Mouse (Mus musculus): ENCODE results near the gene Ctdspl2. TPM values are rescaled to one million over a fixed set of nuclear protein-coding genes. Genes with fewer than 3 reads are reported as not detected.
"Not testable (repeated sequence)": the region's sequence is repeated elsewhere in the genome, so short reads cannot be mapped to it uniquely, and the experiment has no call there.

Gene Ctdspl2
- total RNA-seq (2018; cell fraction: chromatin; rRNA removed): 10 to 100 TPM; 42.1 to 77.0 (median 56.4) TPM
- 10 to 100 TPM; 17.7 to 28.7 (median 20.1) TPM for total RNA-seq (2018; cell fraction: cytosol; rRNA removed)
- total RNA-seq (2018; cell fraction: nucleus; rRNA removed): 10 to 100 TPM; 16.9 to 84.1 (median 37.9) TPM
- polyA plus RNA-seq (2018): 13.3 to 21.4 TPM (median 15.2 TPM) in 3 replicates

DNA sequence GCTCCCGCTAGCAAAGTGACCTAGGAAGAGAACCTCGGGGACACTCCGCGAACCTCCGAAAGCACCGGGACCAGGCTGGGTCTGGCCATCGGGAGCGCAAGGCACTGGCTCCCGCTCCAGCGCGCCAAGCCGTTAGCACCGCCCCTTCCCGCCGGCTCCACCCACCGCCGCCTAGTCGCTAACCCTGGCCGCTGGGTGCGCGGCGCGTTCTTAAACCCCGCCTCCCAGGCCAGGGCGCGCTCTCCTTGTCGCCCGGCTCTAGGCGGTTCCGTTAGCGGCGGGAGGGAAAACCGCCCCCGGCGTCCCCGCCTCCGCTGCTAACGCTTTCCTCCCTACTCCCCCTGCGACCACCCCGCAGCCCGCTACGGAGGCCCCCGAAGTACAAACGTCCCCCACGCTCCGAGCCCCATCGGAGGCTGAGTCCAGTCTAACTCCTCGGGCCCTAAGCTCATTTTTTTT, at the start of gene Ctdspl2, which contains the start of gene Mageb3:
Gene Ctdspl2, plus strand, starts transcription at position 237 of the 459 bp plus-strand sequence.
Gene Mageb3, minus strand, starts transcription at position 328 of the 459 bp plus-strand sequence.
- peak within 1 kb of the TSS; percentile 81 for H3K27ac ChIP-seq
- peak within 1 kb of the TSS; percentile 93 for H3K4me3 ChIP-seq (ENCODE audit: inconsistent target)
- under 1% methylated on average over 45 of the region's 48 CpGs for WGBS (ENCODE audit: missing documents)
- H3K36me3 ChIP-seq (ENCODE audit: inconsistent target): no peaks in the 10 kb centered on the region
- peaks cover 45% of the 10 kb centered on the region for H3K79me2 ChIP-seq (ENCODE audit: inconsistent target)

DNA sequence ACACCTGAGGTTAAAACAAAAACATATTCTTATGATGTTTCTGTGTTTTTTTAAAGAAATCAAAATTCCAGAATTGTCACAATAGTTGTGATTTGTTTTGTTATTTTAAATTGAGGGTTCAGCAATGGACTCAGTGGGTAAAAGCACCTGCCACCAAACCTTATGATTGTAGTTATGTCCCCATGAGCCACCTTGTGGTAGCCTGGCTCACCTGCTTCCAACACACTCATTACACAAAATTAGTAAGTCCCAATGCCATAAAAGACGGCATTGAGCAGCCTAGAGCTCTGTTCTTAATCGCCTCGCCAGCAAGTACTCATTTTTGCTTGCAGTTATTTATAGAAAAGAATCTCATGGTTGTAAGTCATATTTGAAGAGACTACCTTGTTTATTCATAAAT, 45.8 kb upstream of the Ctdspl2 start:
- Histone ChIP-seq H3K79me2 (ENCODE audit: inconsistent target) (no peaks in the 10 kb centered on the region), H3K4me3 (ENCODE audit: inconsistent target) (no peak overlapping the region), H3K36me3 (ENCODE audit: inconsistent target) (no peaks in the 10 kb centered on the region), H3K27ac (no peak overlapping the region)
- 90% methylated on average over 3 of the region's 3 CpGs for WGBS (ENCODE audit: missing documents)

DNA sequence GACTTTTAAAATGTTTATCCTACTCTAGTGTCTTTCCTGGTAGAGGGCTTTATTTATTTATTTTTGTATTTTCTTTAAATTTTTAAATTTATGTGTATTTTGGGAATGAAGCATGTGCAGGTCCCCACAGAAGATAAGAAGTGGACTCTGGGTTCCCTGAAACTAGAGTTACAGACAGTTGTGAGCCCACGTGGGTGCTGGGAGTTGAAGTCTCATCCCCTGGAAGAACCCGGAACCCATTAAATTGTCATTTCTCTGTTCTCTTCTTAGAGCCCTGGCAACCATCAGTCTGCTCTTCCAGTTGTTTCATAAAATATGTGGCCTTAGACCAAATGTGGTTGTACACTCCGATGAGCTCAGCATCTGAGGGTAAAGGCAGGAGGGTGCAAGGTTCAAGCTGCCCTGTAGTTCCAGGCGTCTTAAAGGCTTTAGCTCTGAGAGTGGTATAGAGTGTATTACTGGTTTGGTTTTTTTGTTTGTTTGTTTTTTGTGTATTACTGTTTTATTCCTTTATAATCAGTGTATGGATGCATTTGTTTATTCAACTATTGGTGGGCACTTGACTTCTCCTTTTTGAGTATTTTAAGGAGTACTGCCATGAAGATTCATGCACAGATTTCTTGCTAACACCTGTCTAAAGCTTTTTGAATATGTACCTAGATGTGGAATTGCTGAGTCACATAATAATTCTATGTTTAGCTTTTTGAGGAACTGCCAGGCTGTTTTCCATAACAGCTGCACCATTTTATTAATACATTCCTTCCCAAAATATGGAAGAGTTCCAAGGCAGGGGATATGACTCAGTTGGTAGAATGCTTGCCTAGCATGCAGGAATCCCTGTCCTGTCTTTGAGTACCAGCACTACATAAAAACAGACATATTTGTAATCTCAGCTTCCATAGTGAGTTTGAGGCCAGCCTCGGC, 39.5 kb upstream of the Ctdspl2 start:
- Histone ChIP-seq H3K4me3 (ENCODE audit: inconsistent target) (no peak overlapping the region), H3K36me3 (ENCODE audit: inconsistent target) (no peaks in the 10 kb centered on the region), H3K79me2 (ENCODE audit: inconsistent target) (no peaks in the 10 kb centered on the region), H3K27ac (no peak overlapping the region)
- WGBS (ENCODE audit: missing documents): 93% methylated on average over 5 of the region's 5 CpGs

DNA sequence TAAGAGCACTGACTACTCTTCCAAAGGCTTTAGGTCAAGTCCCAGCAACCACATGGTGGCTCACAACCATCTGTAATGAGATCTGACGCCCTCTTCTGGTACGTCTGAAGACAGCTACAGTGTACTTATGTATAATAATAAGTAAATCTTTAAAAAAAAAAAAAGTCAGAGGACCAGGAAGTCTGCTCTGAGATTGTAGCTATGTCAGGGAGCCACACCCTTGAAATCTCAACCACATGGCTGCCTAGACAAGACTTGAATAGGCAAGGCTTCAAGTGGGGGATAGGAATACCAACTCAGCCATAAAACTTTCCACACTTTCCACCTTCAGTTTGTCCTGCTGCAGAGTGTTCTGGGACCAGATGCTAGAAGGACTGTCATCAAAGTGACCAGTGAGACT, 18.2 kb upstream of the Ctdspl2 start:
- H3K36me3 ChIP-seq (ENCODE audit: inconsistent target); H3K27ac ChIP-seq; H3K4me3 ChIP-seq (ENCODE audit: inconsistent target); H3K79me2 ChIP-seq (ENCODE audit: inconsistent target): not testable (repeated sequence)
- WGBS (ENCODE audit: missing documents): no CpG with 5 or more reads among the region's 2 CpGs

DNA sequence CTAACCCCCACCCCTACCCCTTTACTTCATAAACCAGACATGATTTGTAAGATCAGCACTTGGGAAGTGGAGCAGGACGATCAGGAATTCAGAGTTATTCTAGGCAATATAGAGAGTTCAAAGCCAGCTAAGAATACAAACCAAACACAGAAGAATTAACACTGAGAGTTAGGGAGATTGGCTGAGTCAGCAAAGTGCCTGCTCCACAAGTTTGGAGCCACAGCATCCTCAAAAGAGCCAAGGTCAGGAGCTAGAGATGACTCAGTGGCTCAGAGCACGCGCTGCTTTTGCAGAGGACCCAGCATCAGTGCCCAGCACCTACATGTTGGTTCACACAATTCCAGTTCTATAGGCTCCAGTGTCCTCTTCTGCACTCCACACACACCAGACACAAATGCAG, 12.4 kb upstream of the Ctdspl2 start:
- WGBS (ENCODE audit: missing documents): 83% methylated on average over 3 of the region's 3 CpGs
- Histone ChIP-seq H3K4me3 (ENCODE audit: inconsistent target) (no peak overlapping the region), H3K36me3 (ENCODE audit: inconsistent target) (no peaks in the 10 kb centered on the region), H3K79me2 (ENCODE audit: inconsistent target) (no peaks in the 10 kb centered on the region), H3K27ac (no peak overlapping the region)

DNA sequence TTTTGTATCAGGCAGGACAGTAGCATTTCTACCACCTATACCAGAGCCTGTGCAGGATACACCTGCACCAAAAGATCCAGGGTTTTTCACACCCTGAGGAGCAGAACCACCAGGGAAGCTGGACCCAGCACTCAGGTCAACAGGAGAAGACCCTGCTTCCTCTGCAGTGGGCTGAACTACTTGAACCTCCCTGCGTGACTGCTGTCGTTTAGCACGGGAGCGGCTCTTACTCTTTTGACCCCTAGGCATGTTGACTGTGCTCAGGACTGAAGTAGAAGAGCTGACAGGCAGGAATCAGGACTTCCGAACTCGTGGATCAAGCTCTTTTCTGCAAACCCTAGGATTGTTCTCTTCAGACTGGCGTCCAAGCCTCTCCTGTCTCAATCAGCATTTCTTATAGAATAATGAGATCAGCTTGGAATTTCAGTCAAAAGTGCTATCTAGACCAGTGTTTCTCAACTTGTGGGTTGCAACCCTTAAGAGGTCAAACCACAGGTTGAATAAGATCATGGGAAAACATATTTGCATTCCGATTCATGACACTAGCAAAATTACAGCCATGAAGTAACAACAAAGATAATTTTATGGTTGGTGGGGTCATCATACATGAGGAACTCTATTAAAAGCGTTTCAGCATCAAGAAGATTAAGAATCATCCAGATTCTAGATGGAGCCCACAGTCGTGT, 687 bp upstream of the Ctdspl2 start:
- H3K27ac ChIP-seq: peak overlapping the region; percentile 35; the same call in 1 of the 2 replicates
- 21% methylated on average over 10 of the region's 10 CpGs for WGBS (ENCODE audit: missing documents)
- H3K79me2 ChIP-seq (ENCODE audit: inconsistent target): peaks cover 38% of the 10 kb centered on the region
- peak overlapping the region; percentile 93 for H3K4me3 ChIP-seq (ENCODE audit: inconsistent target)
- H3K36me3 ChIP-seq (ENCODE audit: inconsistent target): no peaks in the 10 kb centered on the region

DNA sequence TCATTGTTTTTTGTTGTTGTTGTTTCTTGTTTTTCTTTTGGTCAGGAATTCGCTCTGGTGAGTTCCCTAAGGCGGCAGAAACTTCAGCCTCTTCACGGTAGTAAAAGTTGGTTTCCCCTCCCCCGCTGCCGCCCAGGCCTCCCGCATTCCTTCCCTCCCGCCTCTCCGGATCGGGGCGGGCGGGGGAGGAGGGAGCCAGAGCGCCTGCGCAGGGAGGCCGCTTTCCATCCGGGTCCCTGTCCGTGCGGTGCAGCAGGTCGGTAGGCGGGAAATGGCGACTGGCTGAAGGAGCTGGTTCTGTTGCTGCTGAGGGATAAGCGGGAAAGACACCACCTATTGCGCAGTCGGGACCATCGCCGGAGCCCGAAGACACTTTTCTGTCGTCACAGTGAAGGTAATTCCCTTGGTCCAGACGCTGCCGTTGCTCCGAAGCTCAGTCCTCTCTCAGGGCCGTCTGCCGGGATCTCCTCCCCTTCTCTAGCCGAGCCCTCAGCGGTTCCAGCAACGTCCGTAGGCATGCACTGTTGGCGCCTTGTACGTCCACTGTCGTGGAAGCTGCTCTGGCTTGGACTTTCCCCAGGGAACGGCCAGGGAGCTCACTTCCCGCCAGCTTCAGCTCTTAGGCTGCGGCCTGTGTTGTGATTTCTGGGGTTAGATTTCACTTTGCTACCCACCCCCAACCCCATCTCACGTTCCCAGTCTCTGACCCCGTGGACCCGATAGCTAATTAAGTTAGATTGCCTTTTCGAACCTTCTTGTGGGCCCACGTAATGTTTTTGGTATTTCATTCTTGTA, 620 bp downstream of the Ctdspl2 start:
- Histone ChIP-seq H3K79me2 (ENCODE audit: inconsistent target) (peaks cover 51% of the 10 kb centered on the region), H3K36me3 (ENCODE audit: inconsistent target) (0 out of 2 replicates have a peak, but pooled peaks cover 4% of the 10 kb centered on the region), H3K27ac (peak overlapping the region; percentile 81), H3K4me3 (ENCODE audit: inconsistent target) (peak overlapping the region; percentile 93)
- WGBS (ENCODE audit: missing documents): under 1% methylated on average over 47 of the region's 47 CpGs

DNA sequence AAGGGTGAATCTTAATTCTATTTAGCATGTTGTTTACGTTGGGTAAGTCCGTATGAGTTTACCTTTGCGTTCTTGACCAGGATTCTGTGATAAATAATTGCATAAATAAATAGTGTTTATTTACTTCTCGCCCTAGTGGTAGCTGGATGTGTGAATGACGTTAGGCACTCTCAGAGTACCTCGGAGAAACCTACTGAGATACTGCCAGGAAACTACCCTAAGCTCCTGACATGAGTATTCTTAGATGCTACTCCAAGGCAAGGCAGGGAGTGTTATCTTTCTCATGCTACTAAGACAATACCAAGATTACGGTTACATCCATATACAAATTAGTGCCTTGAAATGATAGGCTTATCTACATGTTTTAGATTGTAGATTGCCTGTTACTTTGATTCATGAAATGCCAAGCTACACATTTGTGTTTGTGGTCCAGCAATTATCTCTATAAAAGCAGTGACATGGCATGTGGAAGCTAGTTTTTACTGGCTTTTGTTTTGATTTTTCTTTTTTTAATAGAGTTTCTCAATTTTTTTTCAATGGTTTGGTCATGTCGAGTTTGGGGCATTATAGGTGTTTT, 1.5 kb downstream of the Ctdspl2 start:
- 13% methylated on average over 8 of the region's 8 CpGs for WGBS (ENCODE audit: missing documents)
- Histone ChIP-seq H3K27ac (peak overlapping the region; percentile 81), H3K79me2 (ENCODE audit: inconsistent target) (peaks cover 60% of the 10 kb centered on the region), H3K36me3 (ENCODE audit: inconsistent target) (peaks cover 13% of the 10 kb centered on the region; the same call in 1 of the 2 replicates), H3K4me3 (ENCODE audit: inconsistent target) (peak overlapping the region; percentile 93)

DNA sequence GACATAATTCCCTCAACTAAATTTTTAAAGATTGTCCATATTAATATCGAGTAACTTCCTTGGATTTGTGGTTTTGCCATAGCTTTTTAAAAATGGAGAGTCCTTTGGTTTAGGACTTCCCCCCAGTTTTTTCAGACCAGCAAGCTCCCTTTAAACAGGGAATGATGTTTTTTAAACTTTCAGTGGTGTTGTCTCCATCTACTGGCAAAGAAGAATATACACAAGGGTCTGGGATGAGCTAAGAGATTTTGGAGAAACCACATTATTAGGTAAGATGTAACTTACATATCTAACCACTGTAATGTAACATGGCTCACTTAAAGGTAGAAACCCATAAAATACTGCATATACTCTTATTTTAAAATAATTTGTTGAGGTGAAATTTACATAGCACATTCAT, 39.9 kb downstream of the Ctdspl2 start:
- Histone ChIP-seq H3K4me3 (ENCODE audit: inconsistent target) (no peak overlapping the region), H3K27ac (no peak overlapping the region), H3K36me3 (ENCODE audit: inconsistent target) (peaks cover 15% of the 10 kb centered on the region; the same call in 1 of the 2 replicates), H3K79me2 (ENCODE audit: inconsistent target) (no peaks in the 10 kb centered on the region)
- 91% methylated on average over 1 of the region's 1 CpGs for WGBS (ENCODE audit: missing documents)

DNA sequence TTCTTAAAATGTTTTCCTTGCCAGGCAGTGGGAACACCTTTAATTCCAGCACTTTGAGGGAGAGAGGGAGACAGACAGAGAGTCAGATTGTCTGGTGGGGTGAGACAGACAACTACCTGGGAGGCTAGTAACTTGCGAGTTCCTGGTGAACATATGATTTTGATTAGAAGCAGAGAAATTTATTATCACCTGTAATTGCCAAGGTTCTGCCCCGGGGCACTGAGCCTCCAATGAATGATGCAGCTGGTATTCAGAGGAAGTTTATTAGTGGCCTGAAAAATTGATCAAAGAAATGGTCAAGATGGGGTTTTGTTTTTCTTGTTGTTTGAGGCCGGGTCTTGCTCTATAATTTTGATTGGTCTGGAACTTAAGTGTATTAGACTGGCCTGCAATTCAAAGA, 53.0 kb downstream of the Ctdspl2 start:
- Histone ChIP-seq H3K27ac (no peak overlapping the region), H3K79me2 (ENCODE audit: inconsistent target) (no peaks in the 10 kb centered on the region), H3K36me3 (ENCODE audit: inconsistent target) (peaks cover 12% of the 10 kb centered on the region; the same call in 1 of the 2 replicates), H3K4me3 (ENCODE audit: inconsistent target) (no peak overlapping the region)
- WGBS (ENCODE audit: missing documents): 85% methylated on average over 3 of the region's 3 CpGs

DNA sequence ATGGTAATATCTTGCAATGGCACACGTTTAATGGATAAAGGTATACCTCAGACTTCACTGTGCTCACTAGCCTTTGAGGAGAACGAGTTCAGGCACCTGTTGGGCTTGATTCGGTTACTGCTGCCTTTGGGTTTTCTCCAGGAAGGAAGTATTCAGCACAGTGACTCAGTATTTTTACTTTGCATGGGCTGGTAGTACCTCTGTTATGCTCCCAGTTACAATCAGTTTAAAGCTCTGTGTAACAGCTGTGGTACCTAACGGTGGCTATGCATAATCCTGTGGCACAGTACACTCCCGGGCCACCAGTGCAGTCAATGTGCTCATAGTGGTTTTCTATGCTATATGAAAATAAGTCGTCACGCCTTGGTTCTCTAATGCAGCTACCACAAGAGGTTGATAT, 55.6 kb downstream of the Ctdspl2 start:
- H3K27ac ChIP-seq: no peak overlapping the region
- WGBS (ENCODE audit: missing documents): 36% methylated on average over 7 of the region's 7 CpGs
- H3K4me3 ChIP-seq (ENCODE audit: inconsistent target): no peak overlapping the region
- no peaks in the 10 kb centered on the region for H3K79me2 ChIP-seq (ENCODE audit: inconsistent target)
- H3K36me3 ChIP-seq (ENCODE audit: inconsistent target): peaks cover 9% of the 10 kb centered on the region; the same call in 1 of the 2 replicates

DNA sequence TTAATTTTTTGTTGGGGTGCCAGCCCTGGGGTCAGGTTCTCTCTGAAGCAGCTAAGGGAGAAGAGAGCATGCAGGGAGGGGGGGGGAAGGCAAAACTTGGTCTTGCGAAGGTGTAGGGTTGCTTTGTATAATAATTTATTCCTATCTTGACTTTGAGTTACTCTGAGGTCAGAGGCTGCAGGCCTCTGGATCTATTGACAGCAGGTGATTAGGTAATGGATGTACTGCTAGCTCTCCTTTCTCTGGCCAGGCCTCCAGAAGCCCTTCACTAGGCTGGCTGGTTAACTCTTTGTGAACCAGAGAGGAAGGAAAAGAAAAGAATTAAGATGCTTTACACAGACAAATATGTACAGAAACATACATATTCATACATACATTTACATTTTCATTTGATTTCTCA, 62.9 kb downstream of the Ctdspl2 start:
- no peak overlapping the region for H3K27ac ChIP-seq
- no peaks in the 10 kb centered on the region for H3K36me3 ChIP-seq (ENCODE audit: inconsistent target)
- no peaks in the 10 kb centered on the region for H3K79me2 ChIP-seq (ENCODE audit: inconsistent target)
- H3K4me3 ChIP-seq (ENCODE audit: inconsistent target): no peak overlapping the region
- WGBS (ENCODE audit: missing documents): 100% methylated on average over 1 of the region's 1 CpGs

DNA sequence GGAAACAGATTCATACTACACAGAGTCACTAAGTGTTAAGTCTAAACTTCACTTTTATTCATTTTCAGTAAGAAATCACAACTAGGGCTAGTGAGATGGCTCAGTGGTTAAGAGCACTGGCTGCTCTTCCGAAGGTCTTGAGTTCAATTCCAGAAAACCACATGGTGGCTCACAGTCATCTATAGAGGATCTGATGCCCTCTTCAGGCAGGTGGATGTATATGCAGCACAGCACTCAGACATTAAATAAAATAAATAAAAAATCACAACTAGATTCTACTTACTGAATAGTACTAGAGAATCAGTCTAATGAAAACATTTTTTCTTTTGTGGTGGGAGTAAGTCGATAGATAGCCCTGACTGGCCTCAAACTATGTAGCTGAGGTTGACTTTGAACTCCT, 66.5 kb downstream of the Ctdspl2 start:
- WGBS (ENCODE audit: missing documents): 56% methylated on average over 2 of the region's 2 CpGs
- no peaks in the 10 kb centered on the region for H3K36me3 ChIP-seq (ENCODE audit: inconsistent target)
- H3K4me3 ChIP-seq (ENCODE audit: inconsistent target): no peak overlapping the region
- H3K79me2 ChIP-seq (ENCODE audit: inconsistent target): no peaks in the 10 kb centered on the region
- H3K27ac ChIP-seq: no peak overlapping the region

DNA sequence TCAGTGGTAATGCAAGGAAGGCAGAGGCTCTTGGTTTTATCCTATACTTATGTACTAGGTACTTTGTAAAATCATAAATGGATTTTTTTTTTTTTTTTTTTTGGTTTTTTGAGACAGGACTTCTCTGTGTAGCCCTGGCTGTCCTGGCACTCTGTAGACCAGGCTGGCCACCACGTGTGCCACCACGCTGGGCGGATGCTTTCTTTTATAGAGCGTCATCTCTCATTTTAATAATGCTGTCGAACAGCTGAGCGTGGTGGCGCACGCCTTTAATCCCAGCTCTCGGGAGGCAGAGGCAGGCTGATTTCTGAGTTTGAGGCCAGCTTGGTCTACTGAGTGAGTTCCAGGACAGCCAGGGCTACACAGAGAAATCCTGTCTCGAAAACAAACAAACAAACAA, 71.3 kb downstream of the Ctdspl2 start:
- WGBS (ENCODE audit: missing documents): 96% methylated on average over 10 of the region's 10 CpGs
- H3K36me3 ChIP-seq (ENCODE audit: inconsistent target); H3K27ac ChIP-seq: not testable (repeated sequence)
- Histone ChIP-seq H3K79me2 (ENCODE audit: inconsistent target) (peaks cover 31% of the 10 kb centered on the region), H3K4me3 (ENCODE audit: inconsistent target) (peak overlapping the region; percentile 66; the same call in 1 of the 2 replicates)

Data from macrophage (primary cell).